Mouse (Mus musculus) bone marrow, adult 2 months (tissue): ENCODE data around the gene Rgp1.

ENCODE experiments used
- CTCF ChIP-seq: fragments of 200-500 bp; IDR thresholded peaks from 2 replicates; pipeline ENCODE4 v1.5.1; 2011; ENCODE audit warnings: low read length, control low read depth; ENCODE audit not compliant: control insufficient read depth, insufficient read depth
- POLR2A ChIP-seq: fragments of 200-500 bp; IDR thresholded peaks from 2 replicates; pipeline ENCODE4 v1.6.1; 2011; ENCODE audit warnings: low read depth, mild to moderate bottlenecking, control low read depth, low read length, borderline replicate concordance; ENCODE audit not compliant: control insufficient read depth

- no peak for TF ChIP-seq POLR2A
- no peak for TF ChIP-seq CTCF
These were observed 34.7 kb downstream of the Rgp1 start for GRCm38 (mm10) chr4:43613060-43613730.
